7 mouse cellular contexts compared by ENCODE assay signal in genomic region chr9:44986242-44986781, GRCm38 (mm10). TPM values are rescaled to one million over a fixed set of nuclear protein-coding genes. Genes with fewer than 3 reads are reported as not detected.
DNase-seq lines count a peak whose midpoint lies in the region; ATAC-seq and TF ChIP-seq lines count a peak whose summit lies in the region.

No protein-coding gene starts in this region.

- no peak for TF ChIP-seq POLR2A in cerebellum, adult 2 months (IDR thresholded peaks at IDR 0.05; ENCODE audit: borderline replicate concordance, insufficient read depth, low read length)

- H3K27ac ChIP-seq in cerebellum, adult 2 months (ENCODE audit: insufficient read depth, low read length) = no peak overlapping the region

- no peaks in the 10 kb centered on the region; the same call in 1 of the 2 replicates for H3K27me3 ChIP-seq in cerebellum, adult 2 months (ENCODE audit: control insufficient read depth, insufficient read depth, low read length)

- WGBS in cerebellum, adult 2 months = 22% methylated on average over 14 of the region's 14 CpGs

- TF ChIP-seq CTCF in cerebellum, adult 2 months (IDR thresholded peaks at IDR 0.05; ENCODE audit: borderline replicate concordance, insufficient read depth, low read depth, low read length) = no peak

- peak; percentile 89 to 94 for DNase-seq in CD8-positive naive resting alpha-beta T cell, adult 2 months (ENCODE audit: low read depth in 2 of 2, low spot score in 2 of 2)
- DNase-seq in cerebellum, adult 2 months = no peak
- no peak for DNase-seq in left cerebral cortex, postnatal 36 days (ENCODE audit: low spot score in 2 of 2)
- DNase-seq in urinary bladder, postnatal 10 days (ENCODE audit: low spot score) = no peak

- intact Hi-C loops in left cerebral cortex, postnatal 36 days (cut with DNase I) = no loop called here

- ATAC-seq in activated CD4-positive, CD25-positive, alpha-beta regulatory T cell, adult 4 months = peak; percentile 85
- ATAC-seq in inflammation-experienced regulatory T-cells, adult 6 months = peak; percentile 81
- peak; percentile 98 for ATAC-seq in monocyte, adult 5-6 weeks (replicated peaks; ENCODE audit: insufficient number of reproducible peaks, low FRiP score, low TSS enrichment, poor library complexity, severe bottlenecking)

- H3K4me1 ChIP-seq in cerebellum, adult 2 months (ENCODE audit: control insufficient read depth, insufficient read depth, low read length) = no peaks in the 10 kb centered on the region

- H3K4me3 ChIP-seq in cerebellum, adult 2 months (replicated peaks; ENCODE audit: insufficient read depth, low read depth, low read length) = no peak overlapping the region

RNA-seq across cellular contexts. Expression of gene Cd3d, which starts 4.7 kb away (rescaled TPM):
- polyA plus RNA-seq in activated CD4-positive, CD25-positive, alpha-beta regulatory T cell, adult 4 months (2017; shearing (Covaris generic)) = 1,000 to 10,000 TPM in 1 of 2 experiments, 100 to 1,000 TPM in 1; 682 to 1,081 TPM
- 1,000 to 10,000 TPM in 1 of 3 experiments, 100 to 1,000 TPM in 2; 684 to 1,006 (median 966) TPM for polyA plus RNA-seq in inflammation-experienced regulatory T-cells, adult 6 months (2017; shearing (Covaris generic))
- 3.0 to 5.9 TPM (median 3.4 TPM) in 3 replicates for total RNA-seq in monocyte, adult 5-6 weeks (2017)
- 0.08 and 0.10 TPM in 2 replicates for polyA plus RNA-seq in cerebellum, adult 2 months (2012; rRNA removed)
- total RNA-seq in left cerebral cortex, postnatal 36 days (2021) = not detected

RNA-seq across cellular contexts. Expression of gene Cd3g, which starts 6.1 kb away (rescaled TPM):
- polyA plus RNA-seq in activated CD4-positive, CD25-positive, alpha-beta regulatory T cell, adult 4 months (2017; shearing (Covaris generic)) = 1,000 to 10,000 TPM; 1,430 to 1,870 TPM
- polyA plus RNA-seq in inflammation-experienced regulatory T-cells, adult 6 months (2017; shearing (Covaris generic)) = 1,000 to 10,000 TPM; 1,536 to 1,970 (median 1,828) TPM
- total RNA-seq in monocyte, adult 5-6 weeks (2017) = 14.2 to 35.0 TPM (median 22.5 TPM) in 3 replicates
- polyA plus RNA-seq in cerebellum, adult 2 months (2012; rRNA removed) = not detected in 2 replicates
- total RNA-seq in left cerebral cortex, postnatal 36 days (2021) = not detected

RNA-seq across cellular contexts. Expression of gene Ube4a, which starts 20.9 kb away (rescaled TPM):
- polyA plus RNA-seq in activated CD4-positive, CD25-positive, alpha-beta regulatory T cell, adult 4 months (2017; shearing (Covaris generic)) = 10 to 100 TPM; 34.0 to 38.4 TPM
- 10 to 100 TPM; 25.5 to 40.2 (median 34.4) TPM for polyA plus RNA-seq in inflammation-experienced regulatory T-cells, adult 6 months (2017; shearing (Covaris generic))
- 17.7 to 43.2 TPM (median 41.6 TPM) in 3 replicates for total RNA-seq in monocyte, adult 5-6 weeks (2017)
- polyA plus RNA-seq in cerebellum, adult 2 months (2012; rRNA removed) = 34.7 and 37.4 TPM in 2 replicates
- 10 to 100 TPM; 60.9 to 78.5 TPM for total RNA-seq in left cerebral cortex, postnatal 36 days (2021)

RNA-seq across cellular contexts. Expression of gene Cd3e, which starts 23.1 kb away (rescaled TPM):
- polyA plus RNA-seq in activated CD4-positive, CD25-positive, alpha-beta regulatory T cell, adult 4 months (2017; shearing (Covaris generic)) = 1,000 to 10,000 TPM in 1 of 2 experiments, 100 to 1,000 TPM in 1; 791 to 1,491 TPM
- 1,000 to 10,000 TPM in 2 of 3 experiments, 100 to 1,000 TPM in 1; 995 to 1,814 (median 1,394) TPM for polyA plus RNA-seq in inflammation-experienced regulatory T-cells, adult 6 months (2017; shearing (Covaris generic))
- 0.32 to 1.6 TPM (median 0.76 TPM) in 3 replicates for total RNA-seq in monocyte, adult 5-6 weeks (2017)
- 0.05 and 0.27 TPM in 2 replicates for polyA plus RNA-seq in cerebellum, adult 2 months (2012; rRNA removed)
- total RNA-seq in left cerebral cortex, postnatal 36 days (2021) = not detected

RNA-seq across cellular contexts. Expression of gene Mpzl2, which starts 53.3 kb away (rescaled TPM):
- not detected for polyA plus RNA-seq in activated CD4-positive, CD25-positive, alpha-beta regulatory T cell, adult 4 months (2017; shearing (Covaris generic))
- not detected for polyA plus RNA-seq in inflammation-experienced regulatory T-cells, adult 6 months (2017; shearing (Covaris generic))
- not detected in 3 replicates for total RNA-seq in monocyte, adult 5-6 weeks (2017)
- 1.1 and 2.4 TPM in 2 replicates for polyA plus RNA-seq in cerebellum, adult 2 months (2012; rRNA removed)
- total RNA-seq in left cerebral cortex, postnatal 36 days (2021) = 1 to 10 TPM in 1 of 2 experiments, under 1 TPM in 1; 0.84 to 1.4 TPM

Comparison
In these comparisons a context has a peak if more than half of its experiments do, and no peak if none do; other contexts are left out.
1. DNase-seq: peak in CD8-positive naive resting alpha-beta T cell, adult 2 months (2 of 2); none in cerebellum, adult 2 months (0 of 2), left cerebral cortex, postnatal 36 days (0 of 2) and urinary bladder, postnatal 10 days (single experiment).
2. RNA of gene Cd3d, which starts 4.7 kb away (polyA plus RNA-seq): 682 to 1,081 TPM in activated CD4-positive, CD25-positive, alpha-beta regulatory T cell, adult 4 months and 684 to 1,006 TPM in inflammation-experienced regulatory T-cells, adult 6 months; 0.08 to 0.10 TPM in cerebellum, adult 2 months; every median in the first group is over 100 times any median in the second.
3. RNA of gene Cd3g, which starts 6.1 kb away (polyA plus RNA-seq): 1,430 to 1,870 TPM in activated CD4-positive, CD25-positive, alpha-beta regulatory T cell, adult 4 months and 1,536 to 1,970 TPM in inflammation-experienced regulatory T-cells, adult 6 months; not detected in cerebellum, adult 2 months; every median in the first group is over 1,000 times any median in the second.
4. Peak in every context shown above with its lines, with median percentiles within 50 percentile points of each other: ATAC-seq.